Mouse (Mus musculus) ovary, adult 18-20 months (tissue): ENCODE results near the gene Hip1r.

Experiments used
- DNase-seq: peaks from one replicate; pipeline ENCODE4 v3.0.0; 2022; ENCODE audit warnings: low spot score, mixed read lengths

Hip1r gene

DNA sequence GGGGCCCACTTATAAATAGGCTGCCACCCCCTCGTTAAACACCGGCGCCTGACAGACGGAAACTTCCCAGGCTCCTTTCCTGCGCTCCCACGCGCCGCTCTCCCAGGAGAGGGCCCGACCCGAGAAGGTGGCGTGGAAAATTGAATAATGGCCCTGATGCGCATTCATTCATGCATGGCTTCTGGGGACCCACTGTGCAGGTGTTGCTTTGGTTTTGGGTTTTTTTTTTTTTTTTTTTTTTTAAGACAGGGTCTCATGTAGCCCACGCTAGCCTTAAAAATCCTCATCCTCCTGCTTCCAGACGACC is 704 bp downstream of the Hip1r start:
- no peak for DNase-seq

DNA sequence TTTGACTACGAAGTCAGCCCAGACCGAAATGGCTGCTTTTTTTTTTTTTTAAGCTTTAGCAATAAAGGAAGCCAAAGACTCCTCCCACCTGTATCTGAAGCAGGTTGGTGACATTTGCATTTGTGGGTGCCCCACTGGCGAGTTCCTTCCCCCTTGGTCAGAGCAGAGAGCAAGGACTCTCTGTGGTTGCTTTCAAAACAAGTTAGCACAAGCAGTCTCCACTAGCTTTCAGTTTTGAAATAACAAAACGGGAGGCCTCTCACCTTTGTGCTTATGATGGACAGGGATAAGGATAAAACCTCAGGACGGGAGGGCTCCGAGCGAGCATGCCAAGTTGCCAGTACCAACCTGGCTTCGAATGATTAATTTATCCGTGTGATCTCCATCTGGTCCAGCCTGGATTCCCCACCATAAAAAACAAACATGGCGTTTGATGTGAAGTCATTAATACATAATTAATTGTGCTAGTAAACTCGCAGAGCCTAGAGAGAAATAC is 1.2 kb downstream of the Hip1r start:
- DNase-seq: no peak

DNA sequence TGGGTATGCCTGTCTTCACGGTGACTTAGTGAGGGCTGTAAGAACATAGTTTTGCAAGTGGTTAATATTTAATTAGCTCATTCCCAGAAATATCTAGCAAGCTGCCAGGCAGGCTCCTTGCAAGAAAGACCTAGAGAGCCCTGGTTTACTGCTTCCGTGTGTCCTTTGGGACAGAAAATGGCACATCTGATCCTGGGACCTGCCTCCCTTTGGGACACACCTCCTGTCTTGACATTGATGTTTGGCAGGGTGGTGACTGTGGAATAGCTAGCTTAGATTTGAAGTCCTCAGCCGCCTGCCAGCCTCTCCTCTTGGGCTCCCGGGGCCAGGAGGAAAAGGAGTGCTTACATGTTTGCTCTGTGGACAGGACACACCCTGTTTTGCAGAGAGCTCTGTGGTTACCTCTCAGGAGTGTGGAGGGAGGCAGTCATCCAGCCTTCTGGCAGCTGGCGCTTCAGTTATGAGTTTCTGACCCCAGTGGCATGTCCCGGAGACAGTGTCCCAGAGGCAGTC is 2.3 kb downstream of the Hip1r start:
- DNase-seq: no peak

DNA sequence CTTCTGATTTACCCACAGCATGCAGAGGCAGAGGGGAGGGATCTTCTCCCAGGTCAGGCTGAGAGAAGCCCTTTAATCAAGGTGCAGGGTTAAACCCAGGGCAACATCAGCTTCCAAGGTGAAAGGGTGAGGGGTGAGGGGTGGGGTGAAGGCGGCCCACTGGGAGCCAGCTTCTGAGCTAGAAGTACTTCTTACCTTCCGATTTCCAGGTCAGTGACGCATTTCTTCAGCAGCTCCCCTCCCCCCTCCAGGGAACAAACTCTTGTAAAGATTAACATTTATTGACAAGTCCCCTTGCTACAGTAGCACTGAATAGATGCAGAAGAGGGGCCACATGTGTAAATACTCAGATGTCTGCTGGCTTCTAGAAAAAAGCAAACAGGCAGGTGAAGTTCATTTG is 3.8 kb downstream of the Hip1r start:
- no peak for DNase-seq

DNA sequence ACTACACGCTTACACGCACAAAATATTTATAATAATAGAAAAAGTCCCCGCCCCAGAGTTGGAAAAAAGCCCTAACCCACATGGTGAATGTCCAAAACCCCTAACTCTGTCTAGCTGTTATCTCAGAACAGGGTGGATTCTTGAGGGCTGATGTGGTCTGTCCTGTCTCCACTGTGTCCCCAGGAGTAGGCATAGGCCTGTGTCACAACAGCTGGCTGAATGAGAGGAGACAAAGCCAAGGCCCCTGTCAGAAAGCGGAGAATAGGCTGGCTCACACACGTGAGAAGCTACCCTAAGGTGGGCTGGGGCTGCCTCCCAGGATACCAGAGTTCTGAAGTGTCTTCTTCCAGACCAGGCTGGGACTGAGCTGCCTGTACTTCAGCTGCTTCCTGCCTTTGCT is 4.7 kb downstream of the Hip1r start:
- no peak for DNase-seq

DNA sequence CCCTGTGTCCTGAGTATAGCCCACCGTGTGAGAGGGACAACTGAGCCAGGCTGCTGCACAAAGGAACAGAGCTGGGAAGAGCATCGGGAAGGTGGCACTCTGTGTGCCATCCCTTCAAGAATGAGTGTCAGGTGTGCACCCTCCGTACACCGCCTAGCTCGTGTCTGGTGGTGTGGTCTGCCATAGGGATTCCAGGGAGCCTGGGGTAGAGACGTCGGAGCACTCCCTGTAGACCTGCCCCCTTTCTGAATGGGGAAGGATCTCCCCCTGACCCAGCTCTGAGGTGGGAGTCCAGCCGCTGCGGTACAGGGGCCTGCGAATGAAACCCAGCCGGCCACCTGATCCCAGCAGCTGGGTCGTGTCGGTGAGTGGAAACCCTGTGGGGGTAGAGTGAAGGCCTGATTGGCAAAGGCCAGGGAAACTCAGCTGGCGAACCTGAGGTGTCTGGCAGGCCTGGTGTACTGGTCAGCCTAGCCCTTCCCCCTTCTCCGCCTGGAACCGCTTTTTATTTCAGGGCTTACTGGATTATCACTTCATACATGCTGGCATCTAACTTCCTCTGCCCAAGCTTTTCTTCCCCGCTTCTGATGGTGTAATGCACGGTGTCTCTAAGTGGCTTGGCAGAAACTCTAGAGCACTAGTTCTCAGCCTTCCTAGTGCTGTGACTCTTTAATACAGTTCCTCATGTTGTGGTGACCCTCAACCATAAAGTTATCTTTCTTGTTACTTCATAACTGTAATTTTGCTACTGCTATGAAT is 6.0 kb downstream of the Hip1r start:
- DNase-seq: no peak

DNA sequence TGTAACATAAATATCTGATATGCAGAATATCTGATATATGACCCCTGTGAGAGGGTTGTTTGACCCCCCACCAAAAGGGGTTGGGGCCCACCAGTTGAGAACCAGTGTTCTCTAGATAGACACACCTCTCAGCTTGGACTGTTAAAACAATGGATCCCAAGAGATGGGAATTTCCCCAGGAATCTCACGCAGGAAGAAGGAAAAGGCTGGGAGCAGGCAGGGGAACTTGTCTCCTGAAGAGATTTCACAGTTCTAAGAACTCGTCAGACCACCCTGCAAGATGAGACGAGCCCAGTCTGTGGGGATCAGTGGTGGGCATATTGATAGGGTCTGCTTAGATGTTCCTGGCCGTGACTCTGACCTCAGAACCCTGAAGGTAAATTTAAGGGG is 6.5 kb downstream of the Hip1r start:
- no peak for DNase-seq

DNA sequence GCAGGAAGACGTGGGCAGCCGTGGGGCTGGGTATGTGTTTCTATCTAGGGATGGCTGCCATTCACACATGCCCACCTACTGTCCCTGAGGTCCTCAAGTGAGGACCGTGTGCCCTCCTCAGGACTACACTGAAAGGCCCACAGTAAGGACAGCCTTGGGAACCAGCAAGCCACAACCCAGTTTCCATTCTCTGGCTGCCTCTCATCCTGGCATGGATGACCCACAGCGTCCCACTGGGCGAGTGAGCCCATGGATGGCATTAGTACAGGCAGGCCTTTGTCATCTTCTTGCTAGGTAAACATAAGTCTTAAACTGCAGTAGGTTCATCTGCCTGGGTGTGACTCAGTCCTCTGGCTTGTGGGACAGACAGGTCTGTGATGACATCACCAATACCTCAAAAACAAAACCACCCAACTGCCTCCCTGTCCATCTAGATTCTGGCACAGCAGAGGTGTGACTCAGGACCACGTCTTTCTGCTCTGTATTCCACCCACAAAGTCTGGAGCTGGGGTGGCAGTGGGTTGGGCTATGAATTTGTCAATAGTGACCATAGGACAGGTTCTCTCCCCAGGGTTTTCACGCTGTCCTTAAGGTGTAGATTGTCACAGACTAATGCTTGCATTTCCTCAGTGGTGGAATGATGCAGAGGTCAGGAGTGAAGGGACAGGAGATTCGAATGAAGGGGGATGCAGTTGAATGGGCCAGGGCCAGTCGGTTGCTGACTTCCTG is 7.3 kb downstream of the Hip1r start:
- no peak for DNase-seq

DNA sequence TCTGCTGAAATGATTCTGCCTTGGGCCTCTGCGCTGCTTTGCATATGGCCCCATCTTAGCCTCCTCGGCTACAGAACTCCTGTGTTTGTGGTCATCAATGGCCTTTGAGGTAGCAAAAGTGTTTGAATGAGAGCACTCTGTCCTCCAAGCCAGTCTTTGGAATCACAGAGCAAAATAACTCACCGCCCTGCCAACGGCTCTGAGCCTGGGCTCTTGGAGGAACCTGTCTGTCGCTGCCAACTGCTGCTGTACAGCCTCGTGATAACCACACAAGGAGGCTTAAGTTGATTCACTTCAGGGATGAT is 7.8 kb downstream of the Hip1r start:
- DNase-seq: no peak

DNA sequence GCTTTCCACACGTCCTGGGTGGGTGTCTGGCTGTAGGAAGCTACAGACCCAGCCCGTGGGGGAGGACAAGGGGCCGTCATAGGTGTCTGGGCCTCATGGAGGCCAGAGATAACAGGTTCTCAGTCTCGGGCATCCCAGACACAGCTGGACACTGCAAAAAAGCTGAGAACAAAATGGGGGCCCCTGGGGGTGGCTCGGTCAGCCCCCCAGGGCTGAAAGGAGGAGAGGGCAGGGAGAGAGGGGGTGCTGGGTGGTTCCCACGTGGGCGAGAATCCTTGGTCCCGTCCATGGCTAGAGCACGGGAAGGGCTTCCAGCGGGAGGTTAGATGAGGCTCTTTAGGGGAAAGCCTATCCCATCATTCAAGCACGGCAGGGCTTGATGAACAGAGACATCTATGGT is 9.4 kb downstream of the Hip1r start:
- DNase-seq: no peak

DNA sequence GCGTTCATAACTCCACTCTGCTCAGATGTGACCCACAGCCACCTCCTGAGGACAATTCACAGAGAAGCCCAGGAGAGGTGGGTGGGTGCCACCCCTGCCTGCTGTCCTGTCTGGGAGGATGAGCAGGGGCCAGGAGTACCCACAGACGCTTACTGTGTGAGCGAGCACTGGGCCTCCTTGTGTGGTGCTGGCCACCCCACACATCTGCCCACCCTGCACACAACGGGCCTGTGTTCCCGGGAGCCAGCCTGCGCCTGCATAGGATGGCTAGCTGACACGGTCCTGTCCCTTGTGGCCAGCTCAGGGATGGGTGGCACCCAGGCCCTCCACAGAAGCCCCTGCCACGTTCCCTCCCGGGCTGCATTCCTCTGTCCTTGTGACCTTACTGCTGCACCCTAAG is 12.0 kb downstream of the Hip1r start:
- no peak for DNase-seq

DNA sequence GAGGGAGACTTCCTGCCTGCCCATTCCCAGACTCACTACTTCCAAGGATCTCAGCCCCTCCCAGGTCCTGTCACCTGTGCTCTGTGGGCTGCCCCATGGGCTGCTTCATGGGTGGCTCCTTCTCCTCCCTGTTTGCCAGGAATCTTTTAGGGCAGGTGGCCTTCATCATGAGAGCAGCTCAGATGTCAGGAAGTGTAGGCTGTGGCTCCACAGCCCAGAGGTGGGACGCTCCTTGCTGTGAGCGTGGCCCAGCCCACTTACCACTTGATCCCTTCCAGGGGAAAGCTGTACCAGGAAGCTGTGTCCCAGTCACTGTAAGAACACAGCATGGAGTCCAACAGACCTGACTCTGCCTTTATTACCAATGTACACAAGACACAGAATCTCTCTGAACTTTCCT is 13.5 kb downstream of the Hip1r start:
- DNase-seq: no peak

DNA sequence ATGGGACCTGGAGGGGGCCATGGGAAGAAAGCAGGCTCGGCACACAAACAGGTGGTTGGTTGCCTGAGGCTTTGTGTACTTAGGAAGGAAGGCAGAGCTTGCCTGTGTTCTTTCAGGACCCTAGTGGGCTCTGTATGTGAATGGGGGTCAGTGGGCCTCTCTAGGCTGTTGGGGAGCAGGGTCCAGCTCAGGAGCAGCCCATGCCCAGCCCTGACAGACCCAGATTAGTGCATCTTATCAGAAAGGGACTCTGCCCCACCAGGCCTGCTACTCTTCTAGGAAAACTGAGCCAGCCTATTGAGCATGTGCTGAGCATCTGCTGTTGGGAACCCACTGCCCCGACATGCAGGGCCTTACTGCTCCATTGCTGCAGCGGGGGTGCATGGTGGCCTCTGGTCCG is 14.1 kb downstream of the Hip1r start:
- DNase-seq: no peak

DNA sequence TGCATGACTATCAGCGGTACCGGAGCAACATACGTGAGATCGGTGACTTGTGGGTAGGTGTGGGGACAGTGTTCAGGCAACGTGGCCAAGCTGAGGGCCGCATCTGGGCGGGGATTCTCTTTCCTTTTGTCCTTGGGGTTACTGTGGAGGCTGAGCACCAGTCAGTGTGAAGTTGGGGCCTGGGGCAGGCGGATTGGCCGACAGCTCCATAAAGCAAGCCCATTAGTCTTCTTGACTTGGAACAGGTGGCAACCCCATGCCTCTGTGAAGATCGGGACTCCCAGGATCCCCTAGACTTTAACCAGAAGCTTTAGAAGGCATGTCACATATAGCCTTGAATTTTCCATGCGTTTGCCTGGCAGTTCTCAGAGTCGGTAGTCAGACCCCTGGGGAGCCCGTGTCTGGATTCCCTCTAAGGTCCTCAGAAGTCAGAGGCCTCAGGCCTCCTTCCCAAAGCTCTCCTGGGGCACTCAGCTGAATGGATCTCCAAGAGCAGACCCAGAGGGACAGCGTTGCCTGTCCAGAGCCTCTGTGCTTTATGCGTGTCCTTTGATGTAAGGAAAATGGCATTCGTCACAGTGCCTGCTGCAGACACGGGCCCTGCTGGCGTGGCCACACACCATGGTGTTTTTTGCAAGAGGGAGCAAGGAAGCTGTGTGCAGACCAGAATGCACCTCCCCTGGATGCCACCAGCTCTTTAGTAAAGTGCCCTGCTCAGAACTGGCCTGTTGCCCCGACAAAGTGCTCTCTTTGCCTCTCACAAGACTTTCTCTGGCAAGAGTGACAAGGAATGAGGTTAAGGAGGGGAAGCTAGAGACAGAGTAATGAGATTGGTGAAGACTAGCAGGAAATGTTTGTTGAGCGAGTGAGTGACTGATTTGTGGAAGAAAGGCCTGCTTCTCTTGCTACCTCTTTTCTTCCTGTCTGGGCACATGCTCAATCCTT is 16.8 kb downstream of the Hip1r start:
- no peak for DNase-seq

DNA sequence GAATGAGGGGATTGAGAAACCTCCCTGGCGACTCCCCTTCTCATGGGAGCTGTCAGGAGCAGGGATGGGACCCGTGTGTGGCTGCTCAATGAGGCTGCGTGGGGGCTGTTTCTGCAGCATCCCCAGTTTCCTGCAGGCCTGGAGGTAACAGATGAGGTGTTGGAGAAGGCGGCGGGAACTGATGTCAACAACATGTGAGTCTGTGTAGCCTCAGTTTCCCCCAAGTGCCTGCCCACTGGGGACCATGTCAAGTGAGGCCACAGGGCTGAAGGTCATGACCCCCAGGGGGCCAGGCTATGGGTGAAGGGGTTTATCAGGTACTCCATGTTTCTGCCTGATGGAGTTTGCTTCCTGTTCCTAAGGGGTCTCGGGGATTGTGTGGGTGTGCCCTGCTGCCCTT is 17.9 kb downstream of the Hip1r start:
- DNase-seq: no peak

DNA sequence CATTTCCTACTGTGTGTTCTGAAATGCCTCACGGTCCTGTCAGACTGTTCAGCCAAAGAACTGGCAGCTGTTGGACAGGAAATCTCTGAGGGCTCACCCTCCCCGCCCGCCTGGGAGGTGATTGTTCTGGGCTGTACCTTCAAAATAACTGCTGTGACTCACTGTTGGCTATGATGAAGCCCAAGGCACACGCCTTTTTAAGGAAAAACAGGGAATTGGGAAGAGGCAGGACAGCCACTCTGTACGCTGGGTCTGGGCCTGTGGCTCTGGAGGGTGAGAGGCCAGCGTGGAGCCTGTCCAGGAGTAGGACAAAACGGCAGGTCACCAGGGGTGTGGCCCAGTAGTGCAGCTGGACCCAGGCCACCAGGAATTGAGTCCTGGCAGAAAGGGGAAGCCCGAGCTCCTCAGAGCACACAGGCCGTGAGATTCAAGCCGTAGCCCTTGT is 18.8 kb downstream of the Hip1r start:
- no peak for DNase-seq

DNA sequence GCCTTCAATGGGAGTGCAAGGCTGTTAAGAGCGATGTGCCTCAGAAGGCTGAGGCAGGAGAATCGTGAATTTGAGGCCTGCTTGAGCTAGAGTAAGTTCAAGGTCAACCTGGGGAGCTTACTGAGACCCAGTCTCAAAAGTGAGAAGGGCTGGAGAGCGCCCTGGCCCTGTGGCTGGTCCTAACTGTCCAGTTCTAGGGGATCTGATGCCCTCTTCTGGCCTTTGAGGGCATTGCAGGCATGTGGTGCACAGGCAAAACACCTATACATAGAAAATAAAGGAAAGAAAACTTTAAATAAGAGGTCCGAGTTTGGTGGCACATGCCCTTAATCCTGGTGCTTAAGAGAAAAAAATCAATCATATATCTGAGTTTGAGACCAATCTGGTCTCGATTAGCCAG is 19.4 kb downstream of the Hip1r start:
- DNase-seq: no peak

DNA sequence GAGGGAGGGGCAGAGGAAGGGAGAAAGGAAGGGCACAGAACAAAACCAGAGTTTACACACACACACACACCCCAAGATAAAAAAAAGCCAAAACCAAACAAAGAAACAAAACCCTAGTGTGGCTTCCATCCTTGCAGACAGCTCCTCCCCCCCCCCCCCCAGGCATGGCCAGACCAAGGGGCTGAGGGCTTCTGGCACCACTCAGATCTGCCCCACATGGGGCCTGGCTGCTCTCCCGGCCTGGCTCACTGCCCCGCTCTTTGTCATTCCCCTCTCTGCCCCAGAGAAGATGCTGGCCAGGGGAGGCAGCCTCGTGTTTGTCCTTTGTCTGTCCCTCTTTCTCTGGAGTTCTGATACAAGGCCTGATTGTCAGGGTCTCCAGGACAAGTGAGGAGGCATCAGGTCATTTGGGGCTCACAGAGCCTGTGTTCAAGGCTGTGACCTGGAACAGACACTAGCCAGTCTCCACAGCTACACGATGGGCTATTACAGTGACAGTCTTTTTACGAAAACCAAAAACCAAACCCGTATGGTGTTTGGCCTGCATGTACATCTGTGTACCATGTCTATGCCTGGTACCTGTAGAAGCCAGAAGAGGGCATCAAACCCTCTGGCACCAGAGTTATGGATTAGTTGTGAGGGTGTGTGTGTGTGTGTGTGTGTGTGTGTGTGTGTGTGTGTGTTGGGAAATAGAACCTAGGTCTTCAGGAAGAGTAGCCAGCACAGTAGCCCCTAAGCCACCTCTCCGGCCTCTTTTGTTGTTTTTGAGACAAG is 20.0 kb downstream of the Hip1r start:
- DNase-seq: no peak

DNA sequence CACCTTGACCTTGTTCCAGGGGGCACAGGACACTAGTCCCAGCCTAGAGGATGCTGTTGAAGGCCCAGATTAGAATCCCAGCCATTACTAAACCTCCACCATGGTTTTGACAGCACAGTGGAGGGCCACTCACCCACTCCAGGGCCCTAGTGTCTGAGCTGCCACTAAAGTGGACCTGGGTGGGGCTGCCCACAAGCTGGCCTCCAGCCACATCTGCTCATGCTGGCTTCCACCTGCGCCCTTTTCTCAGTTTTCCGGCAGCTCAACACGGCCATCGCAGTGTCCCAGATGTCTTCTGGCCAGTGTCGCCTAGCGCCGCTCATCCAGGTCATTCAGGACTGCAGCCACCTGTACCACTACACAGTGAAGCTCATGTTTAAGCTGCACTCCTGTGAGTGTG is 21.0 kb downstream of the Hip1r start:
- no peak for DNase-seq

DNA sequence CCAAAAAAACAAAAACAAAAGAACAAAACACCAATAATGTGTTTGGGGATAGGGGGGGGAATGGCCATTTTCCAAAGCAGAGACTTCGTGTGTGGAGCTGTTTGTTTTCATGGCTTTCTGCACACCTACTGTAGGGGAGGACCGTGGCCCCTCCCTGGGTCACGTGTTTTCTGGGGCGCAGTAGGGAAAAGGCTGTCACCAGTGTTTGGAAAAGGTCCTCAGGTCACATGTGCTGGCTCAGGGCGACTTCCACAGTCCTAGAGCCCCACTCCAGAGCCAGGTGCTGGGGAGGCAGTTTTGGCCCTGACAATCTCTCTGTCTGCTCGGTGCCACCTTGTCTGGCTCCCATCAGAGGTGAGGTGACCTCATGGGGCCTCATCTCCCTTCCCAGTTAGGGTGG is 22.0 kb downstream of the Hip1r start:
- DNase-seq: no peak

DNA sequence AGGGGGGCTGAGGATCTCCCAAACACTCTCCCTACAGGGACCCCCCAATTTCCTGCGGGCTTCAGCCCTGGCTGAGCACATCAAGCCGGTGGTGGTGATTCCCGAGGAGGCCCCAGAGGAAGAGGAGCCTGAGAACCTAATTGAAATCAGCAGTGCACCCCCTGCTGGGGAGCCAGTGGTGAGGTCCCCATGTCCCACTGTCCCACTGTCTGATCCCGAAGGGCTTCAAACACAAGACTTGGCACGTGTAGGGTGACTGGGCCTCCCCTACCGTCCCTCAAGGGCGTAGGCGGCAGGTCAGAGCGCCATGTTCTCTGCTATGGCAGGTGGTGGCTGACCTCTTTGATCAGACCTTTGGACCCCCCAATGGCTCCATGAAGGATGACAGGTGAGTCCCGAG is 22.8 kb downstream of the Hip1r start:
- no peak for DNase-seq

DNA sequence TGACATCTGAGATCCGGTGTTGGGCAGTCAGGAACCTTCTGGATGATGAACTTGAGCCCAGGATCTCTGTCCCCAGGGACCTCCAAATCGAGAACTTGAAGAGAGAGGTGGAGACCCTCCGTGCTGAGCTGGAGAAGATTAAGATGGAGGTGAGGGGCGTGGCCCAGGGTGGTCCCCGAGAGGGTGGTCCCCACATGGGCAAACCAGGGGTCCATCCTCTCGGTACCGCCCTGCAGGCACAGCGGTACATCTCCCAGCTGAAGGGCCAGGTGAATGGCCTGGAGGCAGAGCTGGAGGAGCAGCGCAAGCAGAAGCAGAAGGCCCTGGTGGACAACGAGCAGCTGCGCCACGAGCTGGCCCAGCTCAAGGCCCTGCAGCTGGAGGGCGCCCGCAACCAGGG is 23.3 kb downstream of the Hip1r start:
- DNase-seq: no peak
